In the genomic region with DNA sequence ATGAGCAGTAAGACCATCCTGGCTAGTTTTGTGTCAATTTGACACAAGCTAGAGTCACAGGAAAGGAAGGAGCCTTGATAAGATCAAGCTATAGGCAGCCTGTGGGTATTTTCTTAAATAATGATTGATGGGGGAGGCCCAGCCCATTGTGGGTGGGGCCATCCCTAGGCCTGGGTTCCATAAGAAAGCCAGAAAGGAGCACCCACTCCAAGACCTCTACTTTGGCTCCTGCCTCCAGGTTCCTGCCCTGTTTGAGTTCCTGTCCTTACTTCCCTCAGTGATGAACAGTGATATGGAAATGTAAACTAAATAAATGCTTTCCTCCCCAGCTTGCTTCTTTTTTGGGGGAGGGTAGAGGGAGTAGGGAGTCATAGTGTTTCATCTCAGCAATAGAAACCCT, we compare ENCODE assay signal across 14 mouse cellular contexts.
"Had no signal": no experiment of that assay in that cellular context is flagged by ENCODE, and none has a peak within 500 bp of the region (broad histone marks: within the 10 kb centered on the region; RNA-seq: fewer than 3 reads in every experiment).

No protein-coding gene starts in this region.

- DNase-seq: kidney, postnatal 14 days; kidney, postnatal 4 days; left cerebral cortex, postnatal 4 days; liver, postnatal 0 days; lung, embryonic 14.5 days; midbrain, embryonic 14.5 days; thymus, adult 18-20 months; thymus, postnatal 36 days had no signal

- H3K9ac ChIP-seq: limb, embryonic 12.5 days; limb, embryonic 15.5 days; liver, embryonic 14.5 days; liver, postnatal 0 days; lung, embryonic 14.5 days had no signal

- ATAC-seq: liver, postnatal 0 days; lung, postnatal 0 days had no signal

- H3K27ac ChIP-seq: limb, embryonic 12.5 days; limb, embryonic 15.5 days; liver, embryonic 14.5 days; macrophage had no signal

- H3K4me3 ChIP-seq: limb, embryonic 12.5 days; limb, embryonic 15.5 days had no signal

- H3K4me1 ChIP-seq: limb, embryonic 12.5 days; limb, embryonic 15.5 days had no signal

- H3K4me2 ChIP-seq: limb, embryonic 12.5 days; limb, embryonic 15.5 days; liver, embryonic 11.5 days; lung, embryonic 14.5 days had no signal

- H3K36me3 ChIP-seq: limb, embryonic 12.5 days; limb, embryonic 15.5 days had no signal

- H3K9me3 ChIP-seq: limb, embryonic 12.5 days; limb, embryonic 15.5 days had no signal
